Mouse (Mus musculus) left cerebral cortex, adult 11 months (tissue): ENCODE results near the gene Rnf17.
A peak's percentile ranks its signal among the peaks of the same experiment; 100 is the strongest.

ENCODE experiments used
- DNase-seq: peaks from one replicate; pipeline ENCODE4 v3.0.0; 2022; ENCODE audit warnings: low spot score

Gene Rnf17

DNA sequence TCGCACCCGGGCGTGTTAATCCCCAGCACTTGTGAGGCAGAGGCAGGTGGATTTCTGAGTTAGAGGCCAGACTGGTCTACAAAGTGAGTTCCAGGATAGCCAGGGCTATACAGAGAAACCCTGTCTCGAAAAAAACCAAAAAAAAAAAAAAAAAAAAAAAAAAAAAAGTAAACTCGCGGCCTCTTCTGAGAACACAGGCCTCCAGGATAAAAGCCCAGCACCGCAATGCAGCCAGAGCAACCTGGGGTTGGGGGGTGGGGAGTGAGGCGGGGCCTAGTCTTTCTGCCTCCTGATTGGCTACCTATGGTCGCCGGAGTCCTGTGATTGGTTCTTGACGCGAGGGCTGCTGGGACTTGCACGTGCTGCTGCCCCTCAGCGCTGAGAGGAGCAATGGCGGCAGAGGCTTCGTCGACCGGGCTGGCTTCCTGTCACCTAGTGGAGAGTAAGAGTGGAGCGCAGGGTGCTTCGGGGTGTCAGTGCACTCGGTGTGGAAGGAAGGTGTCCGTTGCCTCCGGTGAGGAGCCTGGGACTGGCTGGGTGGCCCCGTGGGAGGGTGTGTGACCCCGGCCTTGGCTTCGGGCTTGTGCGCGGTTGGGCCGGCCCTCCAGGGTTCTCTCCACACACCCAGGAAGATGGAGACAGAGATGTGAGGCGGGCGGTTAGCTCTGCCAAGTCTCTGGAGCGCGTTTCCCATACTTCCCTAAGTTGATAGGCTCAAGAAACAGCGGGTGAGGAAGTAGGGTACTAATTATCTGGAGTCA lies at the start of gene Rnf17:
TSS of gene Rnf17 (plus strand) at position 271 of the 761 bp plus-strand sequence.
- DNase-seq = no peak

DNA sequence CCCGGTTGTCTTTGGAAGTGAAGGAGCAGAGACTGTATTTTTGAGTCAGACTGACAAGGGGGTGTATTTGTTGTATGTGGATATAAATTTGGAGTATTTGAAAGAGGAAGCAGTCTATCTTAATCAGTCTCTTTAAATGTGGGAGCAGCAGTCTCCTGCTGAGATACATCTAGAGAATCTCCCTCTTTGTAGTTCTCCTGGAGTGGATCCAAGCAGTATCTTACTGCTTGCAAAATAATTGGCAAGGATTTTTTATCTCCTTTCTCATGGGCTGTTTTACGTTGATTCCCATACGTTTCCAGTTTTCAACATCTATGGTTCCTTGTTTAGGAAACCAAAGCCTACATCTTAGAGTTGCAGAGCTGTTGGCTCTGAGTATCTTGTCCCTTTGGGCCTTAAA lies 47.6 kb upstream of the Rnf17 start:
- DNase-seq = no peak

DNA sequence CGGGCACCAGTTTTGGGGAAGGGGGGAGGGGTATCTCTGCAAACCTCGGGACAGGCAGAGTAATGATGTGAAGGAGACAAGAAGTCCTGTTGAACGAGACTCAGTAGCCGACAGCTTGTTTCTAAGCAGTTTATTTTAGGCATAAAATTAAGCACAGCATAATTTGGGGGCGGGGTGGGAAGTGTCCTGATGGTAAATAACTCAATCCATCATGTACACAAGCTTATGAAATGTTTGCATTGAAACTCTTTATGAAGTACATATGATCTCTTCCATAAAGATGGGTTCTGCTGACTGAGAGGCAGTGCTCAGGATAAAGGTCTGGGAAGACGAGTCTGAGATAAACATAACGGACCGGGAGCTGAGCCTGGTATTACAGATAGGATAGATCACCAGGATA lies 47.0 kb upstream of the Rnf17 start:
- no peak for DNase-seq

DNA sequence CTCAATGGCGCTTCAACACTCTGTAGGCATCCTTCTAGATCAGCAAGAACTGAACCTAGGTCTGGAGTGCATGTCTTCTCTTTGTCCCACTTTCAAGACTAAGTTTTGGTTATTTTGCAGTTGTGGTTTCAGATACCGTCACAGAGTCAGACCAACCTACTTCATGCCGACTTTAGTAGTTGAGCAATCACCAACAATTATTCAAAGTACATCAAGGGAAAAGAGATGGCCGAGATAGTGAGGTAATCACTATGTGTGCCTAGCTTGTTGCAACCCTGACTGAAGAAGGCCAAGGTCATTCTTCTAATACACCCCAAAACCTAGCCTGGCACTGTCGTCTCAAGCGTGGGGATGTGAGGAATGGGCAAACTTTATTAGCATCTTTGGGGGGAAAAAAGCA lies 46.2 kb upstream of the Rnf17 start:
- no peak for DNase-seq

DNA sequence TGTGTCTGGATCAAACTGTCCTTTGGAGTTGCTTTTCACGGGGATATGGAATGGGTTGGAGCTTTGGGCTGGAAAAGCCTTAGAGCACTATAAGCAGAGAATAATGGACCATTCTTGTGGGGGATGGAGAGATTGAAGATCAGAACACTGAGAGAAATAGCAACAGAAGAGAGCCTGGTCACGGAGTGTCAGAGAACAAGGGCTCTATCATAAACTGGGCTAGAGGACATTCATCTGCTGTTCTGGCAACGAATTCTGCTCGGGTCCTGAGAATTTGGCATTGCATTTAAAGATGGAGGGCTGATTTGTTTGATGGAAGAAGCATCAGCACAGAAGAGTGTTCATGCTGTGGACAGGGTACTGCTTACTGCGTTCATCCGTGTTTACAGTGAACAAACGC lies 44.0 kb upstream of the Rnf17 start:
- DNase-seq = no peak

DNA sequence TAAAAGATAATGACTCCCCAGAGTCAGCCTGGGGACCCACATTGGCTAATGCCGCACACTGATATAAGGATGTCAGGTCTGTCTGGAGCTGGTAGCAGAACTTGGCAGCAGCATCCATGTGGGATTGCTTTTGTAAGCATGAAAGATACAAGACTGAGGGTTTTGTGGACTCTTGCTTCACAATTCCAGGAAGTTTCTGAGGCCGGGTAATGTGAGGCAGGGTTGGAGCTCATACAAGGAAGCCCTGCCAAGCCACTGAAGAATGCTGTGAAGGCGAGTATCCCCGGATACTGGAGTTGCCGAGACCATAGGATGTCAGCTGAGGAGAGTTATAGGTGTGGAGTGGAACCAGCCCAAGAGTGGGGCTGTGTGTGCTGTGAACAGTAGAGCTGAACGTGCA lies 43.2 kb upstream of the Rnf17 start:
- no peak for DNase-seq

DNA sequence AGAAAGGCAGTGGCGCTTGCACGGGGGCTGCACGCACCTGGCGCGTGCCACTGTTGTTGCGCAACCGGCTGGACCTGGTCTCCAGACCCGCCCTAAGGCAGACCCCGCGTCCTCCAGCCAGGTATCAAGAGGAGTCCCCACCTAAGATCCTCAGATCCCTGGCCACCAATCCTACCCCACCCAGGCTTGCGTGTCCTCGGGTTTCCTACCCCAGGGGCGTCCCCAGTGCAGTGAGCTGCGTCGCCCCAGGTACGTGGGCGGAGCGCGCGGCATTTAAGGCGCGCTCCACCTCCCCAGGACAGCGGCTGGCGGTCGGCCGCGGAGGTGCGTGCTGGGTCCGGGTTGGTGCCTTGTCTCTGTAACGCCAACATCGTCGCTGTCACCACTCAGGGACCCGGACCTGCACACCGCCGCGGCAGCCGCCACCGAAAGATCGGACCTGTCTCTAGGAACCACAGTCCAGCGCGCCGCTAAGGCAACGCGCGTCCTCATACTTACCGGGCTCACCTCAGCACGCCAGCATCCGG lies 37.6 kb upstream of the Rnf17 start, which contains the start of gene Atp12a:
TSS of gene Atp12a (plus strand) at position 358 of the 527 bp plus-strand sequence.
- DNase-seq = no peak

DNA sequence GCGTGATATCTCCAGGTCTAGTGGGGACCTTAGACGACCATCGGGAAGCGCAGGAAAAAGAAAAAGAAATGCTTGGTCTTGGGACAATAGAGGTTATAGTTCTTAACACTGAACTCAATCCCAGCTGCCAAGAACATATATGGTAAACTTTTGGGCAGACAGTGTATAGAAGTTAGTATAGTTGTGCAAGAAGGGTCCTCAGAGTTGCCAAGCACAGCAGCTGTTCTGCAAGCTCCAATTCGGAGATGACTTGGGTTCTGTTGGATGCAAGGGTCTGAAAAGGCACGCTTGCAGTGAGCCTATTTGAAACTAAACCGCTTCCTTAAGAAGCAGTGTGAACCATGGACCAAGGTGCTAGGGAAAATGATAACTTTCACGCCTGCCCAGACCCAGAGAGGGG lies 37.1 kb upstream of the Rnf17 start:
- no peak for DNase-seq

DNA sequence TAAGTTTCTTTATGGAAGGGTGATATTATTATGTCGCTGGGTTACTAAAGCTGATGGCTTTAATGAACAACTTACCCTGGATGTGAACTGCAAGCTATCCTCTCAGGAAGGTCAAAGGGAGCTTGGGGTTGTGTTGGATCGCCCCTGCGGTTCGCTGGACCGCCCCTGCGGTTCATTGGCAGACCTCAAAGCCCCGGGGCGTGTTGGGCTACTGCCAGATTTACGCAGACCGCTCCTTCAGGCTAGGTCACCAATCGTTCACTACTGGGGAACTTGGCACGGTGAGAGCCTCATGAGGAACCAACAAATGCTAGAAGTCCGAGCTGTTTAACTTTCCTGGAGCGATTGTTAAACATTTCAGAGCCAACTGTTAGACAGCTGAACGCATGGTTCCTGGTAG lies 35.7 kb upstream of the Rnf17 start:
- no peak for DNase-seq

DNA sequence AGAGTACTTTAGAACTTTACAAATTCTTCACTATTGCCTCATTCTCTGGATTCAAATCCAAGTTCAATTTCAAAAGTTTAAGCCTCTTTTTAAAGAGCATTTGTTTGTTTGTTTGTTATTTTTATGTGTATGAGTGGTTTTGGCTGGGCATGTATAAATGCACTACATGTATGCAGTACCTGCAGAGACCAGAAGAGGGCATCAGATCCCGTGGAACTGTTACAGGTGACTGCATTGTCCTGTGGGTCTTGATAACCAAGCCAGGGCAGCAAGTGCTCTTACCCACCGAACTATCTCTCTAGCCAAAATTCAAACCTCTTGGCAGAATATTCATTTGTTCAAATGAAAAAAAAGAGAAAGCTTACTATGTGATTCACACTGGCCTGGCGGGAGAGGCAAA lies 33.5 kb upstream of the Rnf17 start:
- DNase-seq = no peak

DNA sequence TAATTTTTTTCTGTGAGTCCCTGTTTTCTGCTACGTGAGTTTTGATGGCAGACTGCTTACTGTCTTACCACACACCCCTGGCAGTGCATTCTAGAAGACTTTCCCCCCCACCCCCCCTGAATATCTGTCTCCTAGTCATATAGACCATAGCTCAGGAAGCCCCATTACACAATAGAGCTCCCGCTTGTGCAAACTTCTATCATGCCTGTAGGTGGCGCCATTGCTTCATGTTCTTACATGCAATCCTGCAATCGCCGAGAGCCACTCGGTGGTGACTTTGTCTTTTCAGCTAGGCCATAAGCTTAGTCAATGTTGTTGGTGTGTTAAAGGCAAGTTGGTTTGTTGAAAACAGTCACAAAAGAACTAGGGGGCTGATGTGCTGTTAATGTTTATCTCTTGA lies 26.6 kb upstream of the Rnf17 start:
- DNase-seq = peak; percentile 70

DNA sequence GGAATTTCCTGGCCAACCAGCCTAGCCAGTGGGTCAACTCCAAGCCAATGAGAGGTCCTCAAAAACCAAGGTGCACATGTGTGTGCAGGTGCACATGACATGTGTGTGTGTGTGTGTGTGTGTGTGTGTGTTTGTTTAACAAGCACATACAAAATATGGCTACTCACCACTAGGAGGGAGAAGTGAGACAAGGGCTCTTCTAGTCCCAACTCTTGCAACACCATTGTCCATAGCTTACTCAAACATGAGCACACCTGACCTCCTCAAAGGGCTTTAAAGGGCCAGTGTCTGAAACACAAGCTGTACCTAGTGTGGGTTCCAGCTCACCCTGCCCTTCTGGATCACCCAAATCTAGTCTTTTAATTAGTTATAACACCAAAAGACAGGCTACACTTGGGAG lies 24.6 kb upstream of the Rnf17 start:
- DNase-seq = no peak

DNA sequence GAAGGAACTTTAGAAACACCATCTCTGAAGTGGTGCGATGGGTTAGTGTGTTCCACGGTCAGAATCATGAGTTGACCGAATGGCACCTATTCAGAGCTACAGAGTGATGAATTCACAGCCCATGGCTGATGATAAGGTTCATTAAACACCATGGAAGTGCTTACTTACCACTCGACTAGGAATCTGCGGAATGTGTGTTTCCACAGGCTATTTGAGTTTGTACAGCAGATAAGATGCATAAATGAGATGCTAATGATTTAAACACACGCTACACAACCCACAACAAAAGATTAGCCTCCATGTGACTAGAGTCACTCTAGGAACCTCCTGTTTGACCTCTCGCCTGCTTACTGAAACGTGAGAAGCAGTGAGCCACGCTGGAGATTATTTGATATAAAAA lies 23.0 kb upstream of the Rnf17 start:
- no peak for DNase-seq

DNA sequence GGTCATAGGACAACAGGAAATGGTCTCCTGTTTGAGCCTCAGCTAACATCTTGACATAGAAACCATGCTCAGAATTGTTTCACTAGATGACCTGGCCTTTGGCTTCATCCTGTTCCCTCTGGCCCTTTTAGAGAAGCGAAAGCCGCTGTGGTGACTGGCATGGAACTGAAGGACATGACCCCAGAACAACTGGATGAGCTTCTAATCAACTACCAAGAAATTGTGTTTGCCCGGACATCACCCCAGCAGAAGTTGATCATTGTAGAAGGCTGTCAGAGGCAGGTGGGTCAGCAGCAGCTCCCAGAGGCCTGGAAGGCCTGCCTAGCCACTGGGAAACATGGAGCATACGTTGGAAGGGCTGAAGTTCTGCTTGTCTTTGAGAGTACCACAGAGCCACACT lies 20.0 kb upstream of the Rnf17 start:
- no peak for DNase-seq

DNA sequence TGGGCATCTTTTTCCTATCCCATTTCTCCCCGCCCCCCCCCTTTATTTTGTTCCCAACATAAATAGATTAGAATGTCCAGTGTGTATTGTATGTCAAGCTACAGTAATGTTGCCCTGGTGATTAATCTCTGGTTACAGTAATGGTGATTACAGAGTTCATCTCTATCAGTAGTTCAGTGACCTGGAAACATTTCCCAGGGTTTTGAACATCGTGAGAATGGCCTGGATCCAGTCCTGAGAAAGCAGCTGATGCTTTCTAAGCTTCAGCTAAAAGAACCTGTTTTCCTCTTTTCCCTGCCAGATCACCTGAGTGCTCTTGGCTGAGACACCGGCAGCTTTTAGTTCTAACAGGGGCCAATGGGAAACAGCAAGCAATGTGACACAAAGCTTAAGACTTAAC lies 12.1 kb upstream of the Rnf17 start:
- DNase-seq = no peak

DNA sequence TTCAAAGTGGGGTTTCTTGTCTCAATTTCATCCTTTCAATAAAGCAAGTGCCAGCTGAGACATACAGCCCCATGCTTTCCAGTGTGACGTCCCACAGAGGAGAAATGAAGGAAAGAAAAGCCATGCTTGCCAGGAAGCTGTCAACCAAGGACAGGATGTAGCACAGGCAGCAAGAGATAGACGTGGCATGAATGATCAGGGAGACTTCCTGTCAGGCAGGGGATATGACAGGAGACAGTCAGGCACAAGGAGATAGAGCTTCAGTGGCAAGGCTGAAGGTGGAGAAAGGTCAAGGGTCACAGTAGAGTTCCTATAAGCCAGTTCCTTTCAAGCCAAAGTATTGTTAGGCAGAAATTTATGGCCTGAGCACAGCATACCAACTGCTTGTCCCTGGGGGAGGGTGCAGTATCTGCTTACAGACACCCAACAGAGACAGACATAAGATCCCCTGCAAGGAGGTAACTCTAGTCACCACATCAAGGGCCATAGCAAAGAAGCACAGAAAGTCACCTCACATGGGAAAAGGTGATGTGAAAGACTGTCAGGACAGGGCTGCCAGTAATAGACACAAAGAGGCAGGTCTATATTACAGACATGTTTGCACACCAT lies 8.6 kb upstream of the Rnf17 start:
- DNase-seq = no peak

DNA sequence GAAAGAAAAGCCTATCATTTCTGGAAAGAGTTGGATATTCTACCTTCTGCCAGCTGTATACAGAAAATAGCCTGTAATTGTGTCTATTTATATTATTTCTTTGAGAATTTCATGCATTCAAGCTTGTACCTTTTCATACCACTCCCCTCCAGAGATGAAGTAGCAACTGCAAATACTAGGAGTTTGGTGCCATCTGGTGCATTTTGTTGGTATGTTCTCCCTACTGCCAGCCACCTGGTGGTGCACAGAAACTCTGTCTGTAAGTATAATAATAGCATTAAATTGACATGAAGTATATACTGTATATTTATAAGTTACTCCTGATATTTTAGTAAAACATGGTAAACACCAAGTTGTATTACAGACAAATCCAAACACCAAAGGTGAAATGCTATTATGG lies 4.4 kb upstream of the Rnf17 start:
- no peak for DNase-seq

DNA sequence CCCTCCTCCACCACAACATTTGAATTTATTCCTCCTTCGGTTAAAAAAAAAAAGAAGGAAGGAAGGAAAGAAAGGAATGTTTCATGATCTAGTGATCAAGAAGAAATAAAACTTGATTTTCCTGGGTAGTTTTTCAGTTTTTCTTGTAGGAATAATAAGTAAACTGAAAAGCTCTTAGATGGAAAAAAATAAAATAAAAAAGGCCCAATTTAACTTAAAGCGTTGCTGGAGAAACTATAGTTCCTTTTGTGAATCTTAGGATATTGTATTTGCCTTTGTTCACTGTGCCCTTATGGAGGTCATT lies 643 bp downstream of the Rnf17 start:
- no peak for DNase-seq

DNA sequence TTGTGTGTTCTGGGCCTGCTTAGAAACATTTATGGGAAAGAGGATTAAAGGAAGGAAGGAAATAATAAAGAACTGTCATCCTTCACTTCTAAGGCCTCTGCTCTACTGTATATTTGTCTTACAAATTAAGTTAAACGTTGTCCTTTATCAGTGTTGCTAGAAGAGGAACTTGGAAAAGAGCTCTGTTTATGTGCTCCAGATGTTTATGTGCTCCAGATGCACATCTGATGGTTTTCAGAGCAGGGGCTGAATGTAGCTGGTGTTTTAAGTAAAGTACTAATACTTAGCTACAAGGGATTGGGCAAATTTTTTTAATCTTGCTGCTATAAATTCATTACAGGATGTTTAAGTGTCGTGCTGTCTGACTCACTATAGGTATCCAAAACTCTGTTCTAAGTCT lies 59.7 kb downstream of the Rnf17 start:
- DNase-seq = no peak

DNA sequence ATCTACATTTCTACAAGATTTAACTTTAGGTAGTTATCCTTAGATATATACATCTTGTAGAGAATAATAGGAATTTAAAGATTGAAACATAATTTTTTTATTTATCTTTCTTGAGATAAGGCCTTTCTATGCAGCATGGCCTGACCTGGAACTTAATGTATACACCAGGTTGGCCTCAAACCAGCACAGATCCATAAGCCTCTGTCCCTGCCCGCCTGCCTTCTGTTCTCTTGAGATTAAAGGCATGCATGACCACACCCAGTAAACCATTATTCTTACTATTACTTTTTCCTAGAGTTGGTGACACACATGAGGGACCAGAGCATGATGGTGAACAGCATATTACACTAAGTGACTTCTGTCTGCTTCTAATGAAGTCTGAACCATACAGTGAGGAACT lies 60.3 kb downstream of the Rnf17 start:
- DNase-seq = no peak

DNA sequence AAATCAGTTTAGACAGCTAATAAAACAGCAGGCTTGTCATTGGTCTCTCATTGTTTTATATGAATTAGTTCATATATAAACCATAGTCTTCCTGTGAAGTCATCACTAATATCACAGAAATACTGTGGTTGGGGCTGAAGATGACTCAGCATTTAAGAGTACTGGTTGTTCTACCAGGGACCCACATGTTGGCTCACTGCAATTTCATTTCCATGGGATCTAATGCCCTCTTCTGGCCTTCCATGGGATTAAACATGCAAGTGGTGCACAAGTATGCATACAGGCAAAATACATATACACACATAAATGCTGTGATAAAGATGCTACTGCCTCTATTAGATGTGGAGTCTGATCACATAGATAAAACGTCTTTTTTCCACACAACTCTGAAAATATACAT lies 65.8 kb downstream of the Rnf17 start:
- no peak for DNase-seq

DNA sequence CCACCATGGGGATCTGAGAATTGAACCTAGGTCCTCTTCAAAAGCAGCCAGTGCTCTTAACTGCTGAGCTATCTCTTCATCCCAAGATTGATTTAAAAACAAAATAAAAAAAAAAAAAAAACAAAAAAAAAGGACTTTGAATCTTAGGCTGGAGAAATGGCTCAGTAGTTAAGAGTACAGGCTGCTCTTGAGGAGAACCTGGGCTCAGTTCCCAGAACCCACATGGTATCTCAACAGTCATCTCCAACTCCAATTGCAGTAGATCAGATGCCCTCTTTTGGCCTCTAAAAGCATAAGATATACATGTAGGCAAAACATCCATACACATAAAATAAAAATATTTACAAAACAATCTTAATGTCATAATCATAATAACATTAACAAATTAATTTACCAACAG lies 87.4 kb downstream of the Rnf17 start:
- DNase-seq = no peak

DNA sequence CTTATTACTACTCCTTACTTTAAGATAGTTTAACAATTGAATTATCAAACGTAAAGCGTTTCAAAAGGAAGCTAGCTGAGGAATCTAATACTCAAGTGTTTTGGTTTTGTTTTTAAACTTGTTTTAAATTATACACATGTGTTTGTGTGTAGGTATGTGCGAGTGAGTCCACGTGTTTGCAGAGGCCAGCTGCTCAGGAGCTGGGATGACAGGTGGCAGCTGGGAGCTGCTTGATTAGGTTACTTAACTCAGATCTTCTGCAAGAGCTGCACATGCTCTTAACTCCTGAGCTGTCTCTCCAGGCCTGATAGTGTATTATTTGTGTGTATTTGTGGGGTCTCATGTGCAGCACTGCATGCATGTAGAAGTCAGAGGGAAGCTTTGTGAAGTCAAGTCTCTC lies 100.0 kb downstream of the Rnf17 start:
- no peak for DNase-seq

DNA sequence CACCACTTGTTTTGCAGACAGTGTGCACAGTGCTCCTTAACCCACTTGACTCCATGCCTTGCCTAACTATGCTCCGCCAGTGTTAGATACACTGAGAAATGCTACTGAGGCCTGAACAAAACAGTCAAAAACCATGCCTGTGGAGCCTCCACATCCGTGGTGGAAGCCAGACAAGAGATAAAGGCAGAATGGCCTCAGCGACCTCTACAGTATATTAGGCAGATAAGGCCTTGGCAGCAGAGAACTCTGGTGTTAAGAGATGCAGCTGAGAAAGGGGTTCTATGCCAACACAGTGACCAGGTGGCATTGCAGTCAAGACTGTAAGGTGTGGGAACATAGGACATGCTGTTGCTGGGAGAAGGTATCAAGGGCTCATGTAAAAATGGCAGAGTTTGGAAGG lies 104.4 kb downstream of the Rnf17 start:
- no peak for DNase-seq
